Mouse (Mus musculus) neutrophil, adult 83 days (primary cell): Measurements from ENCODE around the gene Clec4e. TPM values are rescaled to one million over a fixed set of nuclear protein-coding genes. Genes with fewer than 3 reads are reported as not detected.

Experiments
- total RNA-seq, 2 experiments: library from RNA; stranded (reverse); gene quantifications; one replicate each; pipeline ENCODE4 v1.2.4; 2023

The Clec4e gene
- 100 to 1,000 TPM; 206 to 213 TPM for total RNA-seq

DNA sequence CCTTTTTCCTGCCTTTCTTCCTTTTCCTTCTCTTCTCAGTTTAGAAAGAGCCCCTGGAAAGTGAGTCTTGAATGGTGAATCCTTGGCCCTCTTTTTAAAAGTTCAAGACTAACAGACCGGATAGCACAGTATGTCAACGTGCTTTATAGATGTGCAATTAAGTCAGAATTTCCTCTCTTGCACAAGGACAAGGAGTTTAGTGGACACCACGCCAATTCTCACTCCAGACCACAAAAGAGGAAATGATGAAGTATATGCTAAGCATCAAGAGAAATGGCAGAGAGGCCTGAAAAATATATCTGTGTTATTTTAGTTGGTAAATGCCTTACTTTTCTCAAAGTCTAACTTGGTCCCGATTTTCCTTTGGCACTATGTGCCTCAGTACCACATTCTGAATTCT is at the start of gene Clec4e:
Gene Clec4e, minus strand, starts transcription at position 118 of the 400 bp plus-strand sequence.

DNA sequence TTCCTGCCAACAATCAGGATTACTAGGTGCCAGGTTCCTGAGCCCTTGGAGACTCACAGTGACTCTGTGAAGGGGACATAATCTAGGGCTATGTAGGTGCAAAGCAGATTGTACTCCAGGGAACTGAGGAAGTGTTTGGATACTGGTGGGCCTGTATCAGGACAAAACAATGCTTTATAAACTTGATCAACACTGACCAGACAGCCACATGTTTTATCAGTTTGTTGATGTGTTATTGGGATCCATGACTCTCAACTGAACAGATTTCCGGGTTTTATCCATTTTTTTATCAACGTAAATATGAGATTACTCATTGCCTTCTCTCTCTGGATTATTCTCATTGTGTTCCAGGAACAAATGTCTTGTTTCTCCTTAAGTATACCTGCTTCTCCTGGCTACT is 18.4 kb upstream of the Clec4e start, which contains the start of gene Vmn2r19:
Gene Vmn2r19, plus strand, starts transcription at position 301 of the 400 bp plus-strand sequence.

DNA sequence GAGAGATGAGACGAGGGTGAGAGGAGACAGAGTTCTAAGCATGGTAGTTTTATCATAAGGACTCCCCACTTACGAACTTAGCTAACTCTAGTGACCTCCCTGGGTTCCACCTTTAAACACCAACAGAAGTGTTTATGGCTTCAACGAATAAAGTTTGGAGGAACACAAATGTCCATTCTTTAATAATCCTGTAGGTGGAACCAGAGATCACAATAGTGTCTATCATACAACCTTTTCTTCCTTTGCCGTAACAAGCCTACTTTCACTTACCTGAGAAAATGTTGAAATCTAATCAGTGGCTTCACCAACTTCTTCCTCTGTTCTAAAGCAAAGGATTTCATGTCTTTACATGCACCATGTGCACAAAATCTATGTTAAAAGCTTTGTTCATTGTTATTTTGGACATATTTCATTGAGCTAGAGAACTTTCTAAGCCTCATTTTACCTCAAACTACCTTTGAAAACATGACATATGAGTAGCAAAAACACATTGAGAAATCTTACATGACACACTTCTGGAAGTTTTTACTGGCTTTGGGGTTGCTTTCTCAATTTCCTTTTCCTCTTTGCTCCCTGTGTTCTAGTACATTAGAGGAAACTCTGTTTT is 28.0 kb downstream of the Clec4e start, which contains the start of gene Clec4d:
Gene Clec4d, plus strand, starts transcription at position 557 of the 607 bp plus-strand sequence.

Other genes starting within 250 kb of the Clec4e start
- 1 to 10 TPM; 3.7 to 4.4 TPM for gene Clec4b1, start 239.9 kb downstream of the Clec4e start, total RNA-seq
- 100 to 1,000 TPM; 212 to 236 TPM for gene Clec4a2, start 183.4 kb downstream of the Clec4e start, total RNA-seq
- gene Clec4b2, start 117.0 kb downstream of the Clec4e start, total RNA-seq: 10 to 100 TPM in 1 of 2 experiments, 1 to 10 TPM in 1; 9.6 to 12.2 TPM
- 1 to 10 TPM; 2.8 to 3.1 TPM for gene Clec4n, start 60.0 kb downstream of the Clec4e start, total RNA-seq
- gene Clec4d, start 27.8 kb downstream of the Clec4e start, total RNA-seq: 100 to 1,000 TPM; 103 to 128 TPM
- gene Vmn2r19, start 18.5 kb upstream of the Clec4e start, total RNA-seq: not detected
- gene Vmn2r20, start 128.2 kb upstream of the Clec4e start, total RNA-seq: not detected
- gene Vmn2r21, start 243.5 kb upstream of the Clec4e start, total RNA-seq: not detected